Mouse (Mus musculus): ENCODE data around the gene Slc22a13.

Gene Slc22a13

GRCm38 (mm10) chr9:119201653-119202052, 7.2 kb downstream of the Slc22a13 start:
- in situ Hi-C loops (cut with MboI, MseI): no loop called here

GRCm38 (mm10) chr9:119199151-119199861, 9.6 kb downstream of the Slc22a13 start:
- in situ Hi-C loops (cut with MboI, MseI): no loop called here

- in situ Hi-C loops (cut with MboI, MseI): loop anchor here (5.0 kb wide), 1 partner anchor 50 kb away; no protein-coding TSS in a partner anchor
Observed at GRCm38 (mm10) chr9:119192202-119192990, 16.5 kb downstream of the Slc22a13 start.

GRCm38 (mm10) chr9:119181241-119181728, 27.6 kb downstream of the Slc22a13 start:
- in situ Hi-C loops (cut with MboI, MseI): no loop called here

- in situ Hi-C loops (cut with MboI, MseI): no loop called here
Observed at GRCm38 (mm10) chr9:119179292-119179691, 29.6 kb downstream of the Slc22a13 start.

GRCm38 (mm10) chr9:119167608-119168007, 41.3 kb downstream of the Slc22a13 start:
- in situ Hi-C loops (cut with MboI, MseI): no loop called here

- in situ Hi-C loops (cut with MboI, MseI): no loop called here
Observed at GRCm38 (mm10) chr9:119165548-119165947, 43.4 kb downstream of the Slc22a13 start.

- in situ Hi-C loops (cut with MboI, MseI): no loop called here
Observed at GRCm38 (mm10) chr9:119164743-119165142, 44.2 kb downstream of the Slc22a13 start.

- in situ Hi-C loops (cut with MboI, MseI): no loop called here
Observed at GRCm38 (mm10) chr9:119160689-119161088, 48.2 kb downstream of the Slc22a13 start.

- in situ Hi-C loops (cut with MboI, MseI): no loop called here
Observed at GRCm38 (mm10) chr9:119158861-119159260, 50.0 kb downstream of the Slc22a13 start, which contains the start of gene Gm47289. Gm47289 (plus strand) TSS chr9:119159161.

GRCm38 (mm10) chr9:119156278-119157201, 52.4 kb downstream of the Slc22a13 start, which contains the start of gene Acaa1b:
Acaa1b (minus strand) TSS chr9:119157093.
- in situ Hi-C loops (cut with MboI, MseI): no loop called here

GRCm38 (mm10) chr9:119155826-119156225, 53.1 kb downstream of the Slc22a13 start:
- in situ Hi-C loops (cut with MboI, MseI): no loop called here

GRCm38 (mm10) chr9:119155416-119155815, 53.5 kb downstream of the Slc22a13 start:
- in situ Hi-C loops (cut with MboI, MseI): no loop called here

- in situ Hi-C loops (cut with MboI, MseI): loop anchor here (5.0 kb wide), 1 partner anchor 196 kb away; no protein-coding TSS in a partner anchor
Observed at GRCm38 (mm10) chr9:119151751-119152150, 57.1 kb downstream of the Slc22a13 start.

GRCm38 (mm10) chr9:119149601-119150000, 59.3 kb downstream of the Slc22a13 start:
- in situ Hi-C loops (cut with MboI, MseI): no loop called here

- in situ Hi-C loops (cut with MboI, MseI): no loop called here
Observed at GRCm38 (mm10) chr9:119146098-119146770, 62.7 kb downstream of the Slc22a13 start.

- in situ Hi-C loops (cut with MboI, MseI): no loop called here
Observed at GRCm38 (mm10) chr9:119145638-119146037, 63.3 kb downstream of the Slc22a13 start.

- in situ Hi-C loops (cut with MboI, MseI): no loop called here
Observed at GRCm38 (mm10) chr9:119145137-119145536, 63.8 kb downstream of the Slc22a13 start.

- in situ Hi-C loops (cut with MboI, MseI): loop anchor here (5.0 kb wide), 1 partner anchor 48 kb away; no protein-coding TSS in a partner anchor
Observed at GRCm38 (mm10) chr9:119144696-119145095, 64.2 kb downstream of the Slc22a13 start.

GRCm38 (mm10) chr9:119143372-119143771, 65.5 kb downstream of the Slc22a13 start:
- in situ Hi-C loops (cut with MboI, MseI): loop anchor here (5.0 kb wide), 1 partner anchor 49 kb away; no protein-coding TSS in a partner anchor

All from T-helper 2 cell (primary cell).